Mouse (Mus musculus): Measurements from ENCODE around the gene Dynlt1f. TPM values are rescaled to one million over a fixed set of nuclear protein-coding genes. Genes with fewer than 3 reads are reported as not detected.
"Not testable (repeated sequence)": the region's sequence is repeated elsewhere in the genome, so short reads cannot be mapped to it uniquely, and the experiment has no call there.

The Dynlt1f gene
- total and polyA plus RNA-seq, 2 experiments from 2014 or later = 148 to 213 TPM

GRCm38 (mm10) chr17:6619271-6619670 lies 36.4 kb downstream of the Dynlt1f start:
- not testable (repeated sequence) for ATAC-seq (ENCODE audit: insufficient read depth, low read depth); DNase-seq (ENCODE audit: low spot score)
- WGBS = 58% methylated on average over 5 of the region's 5 CpGs

GRCm38 (mm10) chr17:6617689-6618400 lies 37.9 kb downstream of the Dynlt1f start:
- H3K36me3 ChIP-seq (replicated peaks; ENCODE audit: control insufficient read depth, insufficient read depth, low read length); DNase-seq (ENCODE audit: low spot score); H3K9me3 ChIP-seq (replicated peaks; ENCODE audit: control insufficient read depth, low read length); H3K4me2 ChIP-seq (ENCODE audit: low read depth, low read length); H3K9ac ChIP-seq (replicated peaks; ENCODE audit: low read depth, low read length); H3K4me1 ChIP-seq (ENCODE audit: control insufficient read depth, insufficient read depth); H3K27me3 ChIP-seq (ENCODE audit: control insufficient read depth, insufficient read depth, low read length); ATAC-seq (ENCODE audit: insufficient read depth, low read depth); H3K27ac ChIP-seq (ENCODE audit: low read depth); H3K4me3 ChIP-seq (ENCODE audit: low read depth, low read length): not testable (repeated sequence)
- 75% methylated on average over 7 of the region's 13 CpGs for WGBS

More at GRCm38 (mm10) chr17:6619271-6619670, 36.4 kb downstream of the Dynlt1f start:
- H3K9ac ChIP-seq (replicated peaks; ENCODE audit: low read depth, low read length); H3K36me3 ChIP-seq (replicated peaks; ENCODE audit: control insufficient read depth, insufficient read depth, low read length); H3K4me1 ChIP-seq (ENCODE audit: control insufficient read depth, insufficient read depth); H3K4me3 ChIP-seq (ENCODE audit: low read depth, low read length); H3K27ac ChIP-seq (ENCODE audit: low read depth); H3K4me2 ChIP-seq (ENCODE audit: low read depth, low read length); H3K27me3 ChIP-seq (ENCODE audit: control insufficient read depth, insufficient read depth, low read length); H3K9me3 ChIP-seq (replicated peaks; ENCODE audit: control insufficient read depth, low read length): not testable (repeated sequence)

GRCm38 (mm10) chr17:6616731-6617130 lies 39.0 kb downstream of the Dynlt1f start:
- not testable (repeated sequence) for H3K4me2 ChIP-seq (ENCODE audit: low read depth, low read length); H3K4me1 ChIP-seq (ENCODE audit: control insufficient read depth, insufficient read depth); H3K27ac ChIP-seq (ENCODE audit: low read depth); DNase-seq (ENCODE audit: low spot score); H3K36me3 ChIP-seq (replicated peaks; ENCODE audit: control insufficient read depth, insufficient read depth, low read length); ATAC-seq (ENCODE audit: insufficient read depth, low read depth); H3K27me3 ChIP-seq (ENCODE audit: control insufficient read depth, insufficient read depth, low read length); H3K9me3 ChIP-seq (replicated peaks; ENCODE audit: control insufficient read depth, low read length); H3K9ac ChIP-seq (replicated peaks; ENCODE audit: low read depth, low read length); H3K4me3 ChIP-seq (ENCODE audit: low read depth, low read length)
- WGBS = 93% methylated on average over 9 of the region's 9 CpGs

- not testable (repeated sequence) for H3K27me3 ChIP-seq (ENCODE audit: control insufficient read depth, insufficient read depth, low read length); ATAC-seq (ENCODE audit: insufficient read depth, low read depth); H3K4me3 ChIP-seq (ENCODE audit: low read depth, low read length); H3K36me3 ChIP-seq (replicated peaks; ENCODE audit: control insufficient read depth, insufficient read depth, low read length); H3K27ac ChIP-seq (ENCODE audit: low read depth); H3K4me1 ChIP-seq (ENCODE audit: control insufficient read depth, insufficient read depth); DNase-seq (ENCODE audit: low spot score); H3K9ac ChIP-seq (replicated peaks; ENCODE audit: low read depth, low read length); H3K9me3 ChIP-seq (replicated peaks; ENCODE audit: control insufficient read depth, low read length); H3K4me2 ChIP-seq (ENCODE audit: low read depth, low read length)
- WGBS = 83% methylated on average over 5 of the region's 9 CpGs
Measured at GRCm38 (mm10) chr17:6614316-6614715, 41.4 kb downstream of the Dynlt1f start.

GRCm38 (mm10) chr17:6613524-6613923 lies 42.2 kb downstream of the Dynlt1f start:
- not testable (repeated sequence) for H3K27me3 ChIP-seq (ENCODE audit: control insufficient read depth, insufficient read depth, low read length); H3K36me3 ChIP-seq (replicated peaks; ENCODE audit: control insufficient read depth, insufficient read depth, low read length); H3K9me3 ChIP-seq (replicated peaks; ENCODE audit: control insufficient read depth, low read length); DNase-seq (ENCODE audit: low spot score); H3K27ac ChIP-seq (ENCODE audit: low read depth); H3K4me1 ChIP-seq (ENCODE audit: control insufficient read depth, insufficient read depth); H3K9ac ChIP-seq (replicated peaks; ENCODE audit: low read depth, low read length); H3K4me3 ChIP-seq (ENCODE audit: low read depth, low read length); ATAC-seq (ENCODE audit: insufficient read depth, low read depth); H3K4me2 ChIP-seq (ENCODE audit: low read depth, low read length)
- WGBS = 94% methylated on average over 11 of the region's 14 CpGs

DNA sequence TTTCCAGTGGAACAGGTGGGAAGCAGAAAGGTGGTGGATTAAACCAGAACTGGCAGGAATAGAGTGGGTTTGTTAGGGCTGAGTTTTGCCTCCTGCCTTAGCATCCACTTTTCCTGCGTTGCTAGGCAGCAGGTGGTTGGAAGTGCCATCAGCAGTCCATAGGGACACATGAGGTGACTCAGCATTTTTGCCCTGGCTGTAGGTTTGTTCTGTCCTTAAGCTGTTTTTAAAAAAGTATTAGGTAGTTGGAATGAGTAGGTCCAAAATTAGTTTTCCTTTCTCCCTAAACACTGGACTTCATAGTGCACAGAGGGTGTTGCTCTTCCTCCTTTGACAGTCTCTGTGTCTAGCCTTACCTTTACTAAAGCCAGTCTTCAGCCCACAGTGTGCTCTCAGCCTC lies 50.4 kb downstream of the Dynlt1f start:
- H3K36me3 ChIP-seq (replicated peaks; ENCODE audit: control insufficient read depth, insufficient read depth, low read length); H3K27ac ChIP-seq (ENCODE audit: low read depth); H3K4me2 ChIP-seq (ENCODE audit: low read depth, low read length); ATAC-seq (ENCODE audit: insufficient read depth, low read depth); DNase-seq (ENCODE audit: low spot score); H3K27me3 ChIP-seq (ENCODE audit: control insufficient read depth, insufficient read depth, low read length); H3K9ac ChIP-seq (replicated peaks; ENCODE audit: low read depth, low read length); H3K9me3 ChIP-seq (replicated peaks; ENCODE audit: control insufficient read depth, low read length); H3K4me3 ChIP-seq (ENCODE audit: low read depth, low read length); H3K4me1 ChIP-seq (ENCODE audit: control insufficient read depth, insufficient read depth): not testable (repeated sequence)
- 77% methylated on average over 1 of the region's 1 CpGs for WGBS

DNA sequence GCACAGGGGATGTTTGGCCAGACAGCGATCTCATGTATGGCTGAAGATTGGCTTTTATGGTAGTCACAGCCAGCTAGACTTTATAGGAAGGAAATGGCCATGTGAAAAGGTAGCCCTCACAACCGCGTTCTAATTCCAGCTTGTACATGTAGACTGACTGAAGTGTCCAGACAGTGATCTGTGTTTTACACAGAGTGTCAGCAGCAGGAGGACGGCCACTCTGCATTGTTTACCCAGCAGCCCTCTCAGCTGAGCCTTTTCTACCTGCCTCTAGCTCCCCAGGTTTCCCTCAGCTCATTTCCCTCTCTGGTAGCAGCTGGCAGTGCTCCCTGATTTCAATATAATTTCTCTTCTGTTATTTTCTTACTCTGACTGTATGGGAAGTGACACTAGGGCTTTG lies 53.5 kb downstream of the Dynlt1f start:
- not testable (repeated sequence) for H3K27me3 ChIP-seq (ENCODE audit: control insufficient read depth, insufficient read depth, low read length); ATAC-seq (ENCODE audit: insufficient read depth, low read depth); H3K9ac ChIP-seq (replicated peaks; ENCODE audit: low read depth, low read length); DNase-seq (ENCODE audit: low spot score); H3K4me3 ChIP-seq (ENCODE audit: low read depth, low read length); H3K9me3 ChIP-seq (replicated peaks; ENCODE audit: control insufficient read depth, low read length); H3K27ac ChIP-seq (ENCODE audit: low read depth); H3K36me3 ChIP-seq (replicated peaks; ENCODE audit: control insufficient read depth, insufficient read depth, low read length); H3K4me1 ChIP-seq (ENCODE audit: control insufficient read depth, insufficient read depth); H3K4me2 ChIP-seq (ENCODE audit: low read depth, low read length)
- WGBS = 0% methylated on average over 3 of the region's 4 CpGs

GRCm38 (mm10) chr17:6601204-6601911 lies 54.3 kb downstream of the Dynlt1f start, which contains the start of gene Dynlt1c:
TSS of gene Dynlt1c (plus strand) at chr17:6601671.
- H3K4me2 ChIP-seq (ENCODE audit: low read depth, low read length) = peak within 1 kb of the TSS; percentile 45
- not testable (repeated sequence) for H3K9ac ChIP-seq (replicated peaks; ENCODE audit: low read depth, low read length); H3K27me3 ChIP-seq (ENCODE audit: control insufficient read depth, insufficient read depth, low read length); H3K36me3 ChIP-seq (replicated peaks; ENCODE audit: control insufficient read depth, insufficient read depth, low read length); H3K9me3 ChIP-seq (replicated peaks; ENCODE audit: control insufficient read depth, low read length); H3K4me1 ChIP-seq (ENCODE audit: control insufficient read depth, insufficient read depth)
- ATAC-seq (ENCODE audit: insufficient read depth, low read depth) (peak; percentile 97), DNase-seq (ENCODE audit: low spot score) (peak; percentile 46)
- 11% methylated on average over 23 of the region's 40 CpGs for WGBS
- peak within 1 kb of the TSS; percentile 72 for H3K27ac ChIP-seq (ENCODE audit: low read depth)
- H3K4me3 ChIP-seq (ENCODE audit: low read depth, low read length) = peak within 1 kb of the TSS; percentile 43

All from heart, postnatal 0 days (tissue).